Mouse (Mus musculus) T-helper 17 cell (primary cell): Measurements from ENCODE around the gene March1.
"Not testable (repeated sequence)": the region's sequence is repeated elsewhere in the genome, so short reads cannot be mapped to it uniquely, and the experiment has no call there.

Experiments
- in situ Hi-C, 2 experiments: fragments of 300-600 bp; cut with MboI, MseI; formaldehyde crosslinking; loops; 1 replicate in 1 of 2; 2 replicates in 1 of 2; pipeline ENCODE4 v1.15.1; 2025; ENCODE audit warnings: high pct_unique_total_duplicates in 2 of 2

Gene March1

GRCm38 (mm10) chr8:66410080-66410615 lies 792.4 kb downstream of the March1 start:
- in situ Hi-C loops: no loop called here

DNA sequence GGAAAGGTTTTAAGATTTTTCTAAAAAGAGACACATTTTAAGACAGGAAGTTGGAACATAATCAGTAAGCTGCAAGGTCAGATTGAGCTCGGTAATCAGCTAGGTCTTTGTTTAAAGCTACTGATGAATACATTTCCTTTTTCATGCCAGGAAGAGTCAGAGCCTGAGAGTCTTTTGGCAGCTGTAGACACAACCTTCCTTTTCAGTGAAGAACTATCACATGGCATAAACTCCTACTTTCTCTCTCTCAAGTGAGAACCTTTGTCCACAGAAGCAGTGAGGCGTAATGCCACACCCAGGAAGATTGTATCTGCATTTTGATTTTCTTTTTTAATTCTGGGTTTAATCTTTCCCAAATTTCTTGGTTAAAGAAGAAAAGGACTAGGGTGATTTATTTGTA lies 795.4 kb downstream of the March1 start:
- in situ Hi-C loops: no loop called here

- in situ Hi-C loops: no loop called here
These were observed 797.5 kb downstream of the March1 start for GRCm38 (mm10) chr8:66415234-66415633.

GRCm38 (mm10) chr8:66417591-66417990 lies 799.9 kb downstream of the March1 start:
- in situ Hi-C loops: not testable (repeated sequence)

- in situ Hi-C loops: loop anchor here in 1 of 2 experiments (25.0 kb wide), 1 partner anchor 1418 kb away; the partner anchor contains the start of genes Trim60 and Trim61
These were observed 812.9 kb downstream of the March1 start for GRCm38 (mm10) chr8:66430639-66431038.

GRCm38 (mm10) chr8:66433577-66433976 lies 815.9 kb downstream of the March1 start:
- in situ Hi-C loops: loop anchor here in 1 of 2 experiments (25.0 kb wide), 1 partner anchor 1421 kb away; the partner anchor contains the start of genes Trim60 and Trim61

DNA sequence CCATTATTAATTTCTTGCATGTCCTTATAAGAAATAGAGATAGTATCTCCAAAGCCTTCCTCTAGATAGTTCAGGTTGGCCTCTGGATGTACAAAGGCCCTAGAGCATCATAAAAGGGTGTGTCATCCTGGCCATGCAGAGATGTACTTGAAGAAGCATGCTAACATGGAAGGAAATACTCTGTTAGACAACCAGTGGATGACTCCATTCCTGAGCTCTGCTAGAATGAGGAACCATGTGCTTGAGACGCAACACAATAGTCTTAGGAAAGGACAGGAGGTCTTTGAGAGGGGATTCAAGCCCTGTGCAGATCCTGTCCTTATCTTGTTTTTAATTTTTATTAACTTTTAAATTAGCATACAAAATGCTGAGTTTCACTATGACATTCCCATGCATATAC lies 819.1 kb downstream of the March1 start:
- in situ Hi-C loops: loop anchor here in 1 of 2 experiments (25.0 kb wide), 1 partner anchor 1425 kb away; the partner anchor contains the start of genes Trim60 and Trim61

DNA sequence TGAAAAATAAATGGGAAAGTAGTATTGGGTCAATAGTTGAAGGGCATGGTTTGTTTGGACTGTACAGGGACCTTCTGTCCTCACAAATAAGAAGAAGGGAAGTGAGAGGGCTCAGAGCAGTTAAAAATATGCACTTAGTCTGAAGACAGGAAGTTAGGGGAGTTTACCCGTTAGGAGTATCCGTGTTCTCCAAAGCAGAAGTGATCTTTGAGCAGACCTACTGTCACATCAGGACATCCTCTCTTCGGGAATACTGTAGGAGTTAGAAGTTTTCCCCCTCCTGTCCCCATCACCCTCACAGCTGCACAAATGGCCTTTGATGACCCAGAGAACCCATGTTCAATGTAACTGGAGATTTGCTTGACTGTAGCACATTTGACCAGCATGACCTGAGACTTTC lies 820.2 kb downstream of the March1 start:
- in situ Hi-C loops: loop anchor here in 1 of 2 experiments (25.0 kb wide), 1 partner anchor 1426 kb away; the partner anchor contains the start of genes Trim60 and Trim61

GRCm38 (mm10) chr8:66438468-66438867 lies 820.8 kb downstream of the March1 start:
- in situ Hi-C loops: loop anchor here in 1 of 2 experiments (25.0 kb wide), 1 partner anchor 1426 kb away; the partner anchor contains the start of genes Trim60 and Trim61

DNA sequence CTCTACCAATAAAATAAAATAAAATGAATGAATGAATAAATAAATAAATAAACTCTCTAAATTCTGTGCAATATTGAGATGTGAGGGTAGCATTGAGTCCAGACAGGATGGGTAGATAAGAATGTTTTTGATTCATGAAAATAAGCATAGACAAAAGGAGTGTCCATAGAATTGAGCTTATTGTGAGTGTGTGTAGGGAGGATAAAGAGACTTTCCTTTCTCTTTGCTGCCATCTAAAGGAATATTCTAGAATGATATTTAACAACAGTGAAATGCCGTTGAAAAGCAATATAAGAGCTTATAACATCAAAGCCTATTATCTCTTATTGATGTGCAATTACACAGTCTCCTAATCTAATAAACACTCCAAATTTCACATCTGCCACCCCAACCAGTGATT lies 823.4 kb downstream of the March1 start:
- in situ Hi-C loops: loop anchor here (5.0 to 25.0 kb wide), 5 partner anchors 56 to 1486 kb away; partner anchors contain the start of genes Trim60 (in 1 of the 2) and Trim61 (in 1 of the 2)

- in situ Hi-C loops: loop anchor here (5.0 to 25.0 kb wide), 5 partner anchors 55 to 1488 kb away; partner anchors contain the start of genes Trim60 (in 1 of the 2) and Trim61 (in 1 of the 2)
These were observed 825.1 kb downstream of the March1 start for GRCm38 (mm10) chr8:66442778-66443177.

DNA sequence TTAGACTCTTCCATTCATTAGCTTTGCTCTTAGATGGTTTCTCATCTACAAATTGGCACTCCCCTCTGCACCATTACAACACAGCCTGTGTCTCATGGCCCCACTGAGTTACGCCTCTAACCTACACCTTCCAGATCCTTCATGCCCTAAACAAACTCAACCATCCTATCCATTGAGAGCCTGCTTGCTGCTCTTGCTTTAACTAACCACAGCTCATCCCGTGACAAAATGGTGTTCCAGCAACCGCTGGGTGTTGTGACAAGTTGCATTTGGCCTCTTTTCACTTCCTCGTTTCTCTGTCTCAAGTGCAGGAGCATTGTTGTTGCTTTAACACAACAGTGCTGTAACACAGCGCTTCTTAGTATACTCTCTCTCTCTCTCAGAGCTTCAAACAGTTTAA lies 826.4 kb downstream of the March1 start:
- in situ Hi-C loops: loop anchor here (5.0 to 25.0 kb wide), 5 partner anchors 53 to 1489 kb away; partner anchors contain the start of genes Trim60 (in 1 of the 2) and Trim61 (in 1 of the 2)

DNA sequence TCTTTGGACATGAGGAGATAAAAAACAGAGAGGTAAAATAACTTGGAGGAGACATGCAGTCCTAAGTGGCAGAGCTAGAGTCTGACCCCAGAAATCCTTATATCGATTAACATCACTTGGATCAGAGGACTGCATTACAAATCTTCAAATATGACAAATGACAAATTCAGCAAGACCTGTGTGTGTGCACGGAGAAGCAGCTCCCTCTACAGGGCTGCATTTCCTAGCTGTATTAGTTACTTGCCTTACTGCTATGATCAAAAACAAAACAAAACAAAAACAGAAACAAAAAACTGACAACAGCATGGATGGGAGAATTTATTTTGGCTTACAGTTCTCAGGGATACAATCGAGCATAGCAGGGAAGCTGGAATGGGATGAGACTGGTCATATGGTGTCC lies 827.7 kb downstream of the March1 start:
- in situ Hi-C loops: loop anchor here (5.0 to 25.0 kb wide), 4 partner anchors 52 to 1491 kb away; partner anchors contain the start of genes Trim60 (in 1 of the 2) and Trim61 (in 1 of the 2)

- in situ Hi-C loops: no loop called here
These were observed 833.0 kb downstream of the March1 start for GRCm38 (mm10) chr8:66450691-66451090.

GRCm38 (mm10) chr8:66457057-66457456 lies 839.4 kb downstream of the March1 start:
- in situ Hi-C loops: no loop called here

- in situ Hi-C loops: no loop called here
These were observed 852.1 kb downstream of the March1 start for GRCm38 (mm10) chr8:66469821-66470220.

DNA sequence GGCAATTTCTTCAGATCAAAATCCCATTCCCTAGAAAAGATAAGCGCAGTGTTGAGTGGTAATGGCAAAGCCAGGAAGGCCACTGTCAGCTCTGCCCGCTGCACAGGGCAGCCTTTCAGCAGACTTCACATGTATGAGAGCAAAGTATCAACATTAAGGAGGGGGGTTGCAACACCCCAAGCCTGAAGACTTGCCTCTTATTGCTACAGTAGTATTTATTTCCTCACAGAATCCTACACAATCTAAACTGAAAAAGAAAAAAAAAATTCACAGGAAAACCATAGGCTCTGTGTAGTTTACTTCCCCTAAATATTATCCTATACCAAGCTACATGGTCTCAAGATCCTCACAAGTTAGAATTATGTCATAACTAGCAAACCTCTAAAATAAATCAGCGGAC lies 859.2 kb downstream of the March1 start:
- in situ Hi-C loops: loop anchor here (25.0 kb wide), 2 partner anchors 410 to 1740 kb away; partner anchors contain the start of gene Msmo1 (in 1 of the 2)

GRCm38 (mm10) chr8:66486084-66486763 lies 868.5 kb downstream of the March1 start, which contains the start of gene Tma16:
Gene Tma16 (minus strand): TSS chr8:66486530.
- in situ Hi-C loops: loop anchor here (5.0 to 25.0 kb wide), 4 partner anchors 376 to 1749 kb away; partner anchors contain the start of genes Msmo1 (in 1 of the 2) and Naf1 (in 1 of the 2)

DNA sequence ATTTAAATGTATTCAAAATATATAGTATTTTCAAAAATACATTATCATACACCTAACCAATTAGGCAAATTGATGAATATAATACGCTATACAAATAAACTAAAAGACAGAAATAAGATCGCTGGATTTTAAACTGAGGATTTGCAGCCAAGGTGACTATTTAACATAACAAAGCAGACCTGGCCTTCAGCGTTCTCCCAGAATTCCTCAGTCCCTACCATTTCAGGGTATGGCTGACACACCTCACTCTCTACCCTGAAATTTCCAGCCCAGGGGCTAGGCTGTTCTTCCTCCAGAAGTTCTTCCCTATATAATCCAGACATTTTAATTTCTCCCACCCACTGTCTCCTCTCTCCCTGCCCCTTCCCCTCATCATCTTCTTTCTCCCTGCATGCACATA lies 870.9 kb downstream of the March1 start:
- in situ Hi-C loops: loop anchor here (5.0 to 25.0 kb wide), 4 partner anchors 374 to 1751 kb away; partner anchors contain the start of genes Msmo1 (in 1 of the 2) and Naf1 (in 1 of the 2)

GRCm38 (mm10) chr8:66490624-66491023 lies 872.9 kb downstream of the March1 start:
- in situ Hi-C loops: loop anchor here (5.0 to 25.0 kb wide), 4 partner anchors 397 to 1753 kb away; partner anchors contain the start of genes Msmo1 (in 1 of the 2) and Tmem192 (in 1 of the 2)

GRCm38 (mm10) chr8:66494496-66494895 lies 876.8 kb downstream of the March1 start:
- in situ Hi-C loops: loop anchor here (5.0 to 25.0 kb wide), 4 partner anchors 393 to 1757 kb away; partner anchors contain the start of genes Msmo1 (in 1 of the 2) and Tmem192 (in 1 of the 2)
